Mouse (Mus musculus) c-Kit-positive CD71-positive TER-119-negative erythroid progenitor cells, embryonic 14.5 days (primary cell): ENCODE results near the gene Tmem51.
A peak's percentile ranks its signal among the peaks of the same experiment; 100 is the strongest.

Experiments used
- DNase-seq: peaks from one replicate; pipeline ENCODE4 v3.0.0-alpha.2; 2013; ENCODE audit warnings: low read depth

Gene Tmem51

DNA sequence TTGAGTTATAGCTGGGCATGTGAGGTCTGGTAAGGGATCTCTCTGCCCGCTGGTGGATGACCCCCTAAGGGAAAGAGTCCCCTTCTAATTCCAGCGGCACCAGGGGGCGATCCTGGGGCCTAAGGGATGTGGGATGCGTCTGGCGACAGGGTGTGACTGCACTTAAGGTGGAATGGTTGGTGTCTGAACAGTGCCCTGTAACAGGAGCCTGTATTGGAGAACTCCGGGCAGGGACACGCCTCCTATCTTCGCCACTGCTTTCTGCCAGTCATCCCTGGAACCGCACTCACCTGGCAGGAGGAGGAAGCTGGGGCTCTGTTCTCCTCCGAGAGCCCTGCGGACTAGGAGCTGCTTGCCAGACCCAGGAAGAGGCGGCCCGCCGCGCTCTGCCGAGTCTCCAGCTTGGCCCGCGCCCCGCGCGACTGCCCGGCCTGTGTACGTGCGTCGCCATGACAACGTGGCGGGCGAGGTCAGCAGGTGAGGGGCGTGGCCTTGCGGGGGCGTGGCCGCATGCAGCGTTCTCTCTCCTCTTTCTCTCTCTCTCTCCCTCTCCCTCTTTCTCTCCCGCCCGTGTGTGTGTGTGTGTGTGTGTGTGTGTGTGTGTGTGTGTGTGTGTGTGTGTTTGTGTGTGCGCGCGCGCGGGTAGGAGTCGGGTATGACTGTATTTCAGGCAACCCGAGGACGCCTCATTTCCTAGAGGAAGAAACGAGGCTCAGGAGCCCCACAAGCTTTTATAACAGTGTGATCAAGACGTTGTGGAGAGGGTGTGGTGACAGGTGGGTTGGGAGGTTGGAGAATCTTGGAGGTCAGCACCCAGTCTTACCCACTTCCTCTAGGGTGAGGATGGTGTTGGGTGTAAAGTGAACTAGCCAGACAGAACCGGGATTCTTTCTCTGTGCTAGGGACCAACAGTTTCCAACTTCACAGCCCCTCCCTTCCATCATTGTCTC is 69.2 kb downstream of the Tmem51 start, which contains the start of gene Fhad1:
Gene Fhad1 (minus strand): TSS at position 424 of the 950 bp plus-strand sequence.
- DNase-seq, result peak; percentile 29

DNA sequence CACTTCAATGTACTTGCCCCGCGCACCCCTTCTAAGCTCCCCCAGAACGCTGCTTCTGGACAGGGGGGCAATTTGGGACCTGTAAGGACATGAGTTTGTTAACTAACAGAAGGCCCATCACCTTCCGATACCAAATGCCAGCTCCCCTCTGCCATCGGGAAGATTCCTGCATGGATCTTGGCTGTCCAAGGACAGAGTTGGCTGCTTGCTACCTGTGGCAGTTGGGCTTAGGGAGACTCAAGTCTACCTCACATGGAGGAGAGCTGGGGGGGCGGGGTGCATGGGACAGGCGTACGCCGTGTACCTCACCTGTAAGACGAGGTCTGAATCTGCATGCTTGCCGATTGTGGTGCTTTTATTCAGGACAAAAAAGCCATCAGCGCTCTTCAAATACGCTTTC is 72.9 kb downstream of the Tmem51 start:
- DNase-seq, result no peak

- no peak for DNase-seq
Observed at GRCm38 (mm10) chr4:142010441-142010840, 73.7 kb downstream of the Tmem51 start.

DNA sequence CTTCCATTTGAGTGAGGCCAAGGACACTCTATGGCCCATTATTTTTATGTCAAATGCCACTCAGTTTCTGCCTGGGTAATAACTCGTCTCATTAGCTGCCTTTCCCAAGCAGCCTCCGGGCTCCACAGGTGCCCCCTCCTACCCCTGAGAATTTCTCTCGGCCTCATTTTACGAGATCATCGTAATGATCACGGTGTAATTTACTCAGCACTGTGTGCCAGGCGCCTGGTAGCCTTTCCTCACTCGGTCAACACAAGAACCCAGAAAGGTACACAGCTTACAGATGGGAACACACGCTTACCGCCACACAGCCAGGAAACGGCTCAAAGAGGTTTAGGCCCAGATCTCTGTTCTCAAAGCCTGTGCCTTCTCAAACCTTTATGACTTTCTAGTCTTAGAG is 75.9 kb downstream of the Tmem51 start:
- DNase-seq, result no peak

DNA sequence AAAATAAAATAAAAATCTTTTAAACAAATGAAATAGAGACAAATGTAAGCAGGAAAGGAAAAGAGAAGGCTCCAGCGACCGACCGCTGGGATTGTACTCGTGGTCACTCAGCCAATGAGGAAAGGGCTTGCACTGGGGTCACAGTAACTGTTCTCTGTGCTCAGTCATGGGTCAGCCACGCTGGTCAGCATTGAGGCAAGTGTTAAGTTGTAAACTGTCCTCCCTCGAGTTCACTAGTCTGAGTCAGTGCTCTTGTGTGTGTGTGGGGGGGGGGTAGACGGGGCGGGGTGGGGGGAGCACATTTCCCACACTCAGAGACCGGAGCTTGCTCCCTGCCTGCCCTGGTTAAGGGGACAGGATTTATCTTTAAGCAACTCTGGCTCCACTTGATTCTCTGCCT is 83.5 kb downstream of the Tmem51 start:
- DNase-seq, result no peak

DNA sequence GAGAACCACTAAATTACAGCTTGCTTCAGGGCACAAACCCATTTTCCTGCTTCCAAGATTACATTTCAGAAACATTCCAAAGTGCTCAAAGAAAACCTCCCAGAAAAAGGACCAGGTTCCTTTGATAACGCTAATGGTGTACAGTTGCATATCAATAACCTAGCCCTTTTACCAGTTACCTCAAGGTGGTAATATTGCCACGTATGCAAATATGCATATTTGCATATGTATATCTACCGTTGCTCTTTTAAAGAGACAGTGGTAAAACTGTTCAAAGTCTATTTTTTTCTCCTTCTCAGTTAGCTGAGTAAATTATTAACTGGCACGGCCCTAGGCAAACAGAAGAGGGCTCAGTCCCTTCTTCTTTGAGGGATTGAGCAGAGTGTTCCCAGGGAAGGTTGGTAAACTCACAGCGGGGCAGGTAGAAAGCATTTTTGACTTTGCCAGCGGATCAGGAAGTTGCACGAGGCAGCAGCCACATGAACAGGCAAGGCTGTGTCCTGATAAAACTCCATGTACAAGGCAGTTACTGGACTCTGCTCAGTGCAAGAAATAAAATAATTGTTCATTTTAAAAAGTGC is 84.5 kb downstream of the Tmem51 start:
- DNase-seq, result no peak

DNA sequence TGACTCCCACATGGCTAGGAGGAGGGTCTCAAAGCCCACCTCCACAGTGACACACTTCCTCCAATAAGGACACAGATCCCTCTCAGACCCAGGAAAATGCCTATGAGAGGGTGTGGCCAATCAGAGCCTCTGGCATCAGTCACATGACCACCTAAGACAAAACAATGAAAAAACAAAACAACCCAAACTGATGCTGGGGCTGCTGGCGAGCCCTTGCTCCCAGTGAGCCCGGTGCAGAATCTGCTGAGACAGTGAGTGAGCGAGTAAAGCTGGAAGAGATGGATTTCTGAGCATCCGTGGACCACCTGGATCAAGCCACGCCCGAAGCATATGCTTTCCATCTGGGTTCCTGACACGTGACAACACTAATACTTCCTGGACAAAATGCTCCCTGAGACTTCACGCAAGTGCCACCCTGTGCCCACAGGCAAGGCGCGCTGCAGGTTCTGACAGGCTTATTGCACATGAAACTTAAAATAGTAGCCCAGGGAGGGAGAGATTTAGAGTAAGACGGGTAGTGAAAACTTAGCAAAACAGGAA is 85.8 kb downstream of the Tmem51 start:
- no peak for DNase-seq

GRCm38 (mm10) chr4:141996880-141997279 is 87.2 kb downstream of the Tmem51 start:
- no peak for DNase-seq

GRCm38 (mm10) chr4:141996086-141996485 is 88.0 kb downstream of the Tmem51 start:
- DNase-seq, result no peak

GRCm38 (mm10) chr4:141994062-141994471 is 90.0 kb downstream of the Tmem51 start:
- DNase-seq, result peak; percentile 29

- no peak for DNase-seq
Observed at GRCm38 (mm10) chr4:141993347-141994061, 90.6 kb downstream of the Tmem51 start.

DNA sequence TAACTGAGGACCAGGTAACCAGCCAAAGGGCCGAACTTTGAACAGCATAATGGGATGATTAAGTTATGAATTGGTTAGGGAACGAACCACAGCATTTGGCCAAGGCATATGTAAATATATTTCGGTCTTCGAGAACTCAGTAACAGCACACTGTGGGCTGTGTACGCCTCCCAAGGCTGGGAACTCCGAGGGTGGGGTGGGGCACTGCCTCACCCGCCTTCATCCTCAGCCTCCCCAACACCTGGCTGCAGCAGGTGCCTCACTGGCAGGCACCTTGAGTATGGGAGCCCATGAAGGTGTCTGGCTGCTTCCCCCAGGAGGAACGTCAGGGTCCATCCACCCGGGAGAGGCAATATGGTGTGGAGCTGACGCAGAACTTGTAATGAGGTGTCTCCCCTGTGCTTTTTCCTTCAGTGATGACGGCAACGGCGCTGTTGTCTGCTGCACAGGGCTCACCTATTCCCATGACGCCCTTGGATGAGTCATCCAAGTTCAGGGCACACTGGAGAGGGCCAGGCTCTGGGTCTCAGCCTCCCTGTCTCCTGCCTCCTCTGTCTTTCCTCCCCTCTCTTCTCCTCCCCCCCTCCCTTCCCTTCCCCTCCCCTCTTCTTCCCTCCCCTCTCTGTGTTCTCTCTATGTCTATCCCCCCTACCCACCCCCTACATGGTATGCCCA is 91.4 kb downstream of the Tmem51 start:
- DNase-seq, result no peak

DNA sequence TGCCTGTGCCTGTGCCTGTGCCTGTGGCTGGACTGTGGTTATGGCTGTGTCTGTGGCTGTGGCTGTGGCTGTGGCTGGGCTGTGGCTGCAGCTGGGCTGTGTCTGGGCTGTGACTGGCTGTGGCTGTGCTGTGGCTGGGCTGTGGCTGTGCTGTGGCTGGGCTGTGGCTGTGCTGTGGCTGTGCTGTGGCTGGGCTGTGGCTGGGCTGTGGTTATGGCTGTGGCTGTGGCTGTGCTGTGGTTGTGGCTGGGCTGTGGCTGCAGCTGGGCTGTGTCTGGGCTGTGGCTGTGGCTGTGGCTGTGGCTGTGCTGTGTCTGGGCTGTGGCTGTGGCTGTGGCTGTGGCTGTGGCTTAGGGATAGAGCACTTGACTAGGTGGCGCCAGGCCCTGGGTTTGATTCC is 95.9 kb downstream of the Tmem51 start:
- no peak for DNase-seq

- no peak for DNase-seq
Observed at GRCm38 (mm10) chr4:141983689-141984088, 100.4 kb downstream of the Tmem51 start.

- DNase-seq, result no peak
Observed at GRCm38 (mm10) chr4:141981475-141981874, 102.6 kb downstream of the Tmem51 start.
